In the genomic region with DNA sequence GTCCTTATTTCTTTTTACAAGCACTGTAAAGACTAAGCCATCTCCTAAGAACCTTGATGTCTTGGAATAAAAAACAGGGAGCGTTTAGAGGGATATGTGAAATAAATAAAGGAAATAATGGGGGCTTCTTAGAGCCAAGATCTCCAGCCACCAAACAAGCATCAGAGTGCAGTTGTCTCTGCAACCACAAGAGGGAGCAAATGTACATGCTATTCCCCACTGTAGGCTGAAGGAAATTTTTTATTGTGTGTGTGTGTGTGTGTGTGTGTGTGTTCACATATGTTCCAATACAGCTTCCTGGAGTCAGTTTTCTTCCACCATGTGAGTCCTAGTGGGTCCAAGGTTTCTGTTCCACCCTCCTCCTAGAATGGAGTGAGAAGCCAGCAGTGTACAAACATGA, we compare ENCODE assay signal across 11 mouse cellular contexts. TPM values are rescaled to one million over a fixed set of nuclear protein-coding genes. Genes with fewer than 3 reads are reported as not detected.
DNase-seq lines count a peak whose midpoint lies in the region; ATAC-seq and TF ChIP-seq lines count a peak whose summit lies in the region.
"Had no signal": no experiment of that assay in that cellular context is flagged by ENCODE, and none has a peak within 500 bp of the region (broad histone marks: within the 10 kb centered on the region; RNA-seq: fewer than 3 reads in every experiment).

No protein-coding gene starts in this region.

- 32% methylated on average over 1 of the region's 1 CpGs for WGBS in kidney, adult 2 months
- WGBS in kidney, embryonic 15.5 days = 46% methylated on average over 1 of the region's 1 CpGs

- H3K27me3 ChIP-seq in kidney, adult 2 months (replicated peaks; ENCODE audit: control insufficient read depth, insufficient read depth, low read length) = no peaks in the 10 kb centered on the region
- H3K27me3 ChIP-seq in kidney, embryonic 15.5 days = no peaks in the 10 kb centered on the region
- H3K27me3 ChIP-seq: embryonic facial prominence, embryonic 13.5 days had no signal

- 0 out of 2 replicates have a peak, but pooled peaks cover 2% of the 10 kb centered on the region for H3K4me1 ChIP-seq in kidney, adult 2 months (ENCODE audit: control insufficient read depth, insufficient read depth, low read length)
- 0 out of 2 replicates have a peak, but pooled peaks cover 5% of the 10 kb centered on the region for H3K4me1 ChIP-seq in kidney, embryonic 15.5 days
- H3K4me1 ChIP-seq: embryonic facial prominence, embryonic 13.5 days had no signal

- ATAC-seq in CD4-positive, CD25-positive, alpha-beta regulatory T cell, adult 4 months = no peak
- ATAC-seq in kidney, embryonic 15.5 days (replicated peaks; ENCODE audit: low FRiP score) = no peak
- ATAC-seq in megakaryocyte-erythroid progenitor cell, adult 5-6 weeks (replicated peaks; ENCODE audit: low FRiP score, low TSS enrichment, poor library complexity, severe bottlenecking) = peak; percentile 75

- H3K9ac ChIP-seq in kidney, embryonic 15.5 days = no peak overlapping the region
- H3K9ac ChIP-seq: embryonic facial prominence, embryonic 13.5 days had no signal

- peak; percentile 16 for DNase-seq in CD4-positive, CD25-positive, alpha-beta regulatory T cell, adult 2 months (ENCODE audit: low read depth, low spot score)
- DNase-seq in kidney, adult 2 months = peak; percentile 21
- peak; percentile 69 for DNase-seq in NIH3T3 (ENCODE audit: low read depth)
- peak; percentile 34 for DNase-seq in kidney, postnatal 14 days
- DNase-seq in urinary bladder, postnatal 25 days (ENCODE audit: low spot score) = no peak

- H3K9me3 ChIP-seq in kidney, embryonic 15.5 days (replicated peaks) = no peaks in the 10 kb centered on the region
- H3K9me3 ChIP-seq: embryonic facial prominence, embryonic 13.5 days had no signal

- H3K36me3 ChIP-seq in kidney, adult 2 months (ENCODE audit: control insufficient read depth, insufficient read depth, low read length) = no peaks in the 10 kb centered on the region
- H3K36me3 ChIP-seq in kidney, embryonic 15.5 days = no peaks in the 10 kb centered on the region
- H3K36me3 ChIP-seq: embryonic facial prominence, embryonic 13.5 days had no signal

- peak; percentile 48 for TF ChIP-seq CTCF in kidney, adult 2 months (conservative IDR thresholded peaks at IDR 0.05; ENCODE audit: insufficient read depth, insufficient read length, low read depth, low read length)

- H3K4me3 ChIP-seq in kidney, adult 2 months (ENCODE audit: insufficient read depth, low read depth, low read length) = no peak overlapping the region
- H3K4me3 ChIP-seq in kidney, embryonic 15.5 days (replicated peaks) = no peak overlapping the region
- H3K4me3 ChIP-seq: embryonic facial prominence, embryonic 13.5 days had no signal

- H3K4me2 ChIP-seq in kidney, embryonic 15.5 days = no peak overlapping the region
- H3K4me2 ChIP-seq: embryonic facial prominence, embryonic 13.5 days had no signal

- TF ChIP-seq POLR2A in kidney, adult 2 months (IDR thresholded peaks at IDR 0.05; ENCODE audit: low read depth, low read length) = no peak

- no peak overlapping the region for H3K27ac ChIP-seq in kidney, adult 2 months (ENCODE audit: insufficient read depth, low read depth, low read length)
- no peak overlapping the region for H3K27ac ChIP-seq in kidney, embryonic 15.5 days
- H3K27ac ChIP-seq: embryonic facial prominence, embryonic 13.5 days had no signal

RNA-seq across cellular contexts. Expression of gene Bpifa5, which starts 10.9 kb away (rescaled TPM):
- polyA plus RNA-seq in CD4-positive, CD25-positive, alpha-beta regulatory T cell, adult 4 months (2017; shearing (Covaris generic)) = not detected
- not detected in 2 replicates for polyA plus RNA-seq in kidney, adult 2 months (2012; rRNA removed)
- not detected in 2 replicates for polyA plus RNA-seq in kidney, embryonic 15.5 days (2015; fragmentation: Nextera tagmentation; extraction: Ambion mirVana)
- total RNA-seq in megakaryocyte-erythroid progenitor cell, adult 5-6 weeks (2014; fragmentation: Nextera tagmentation) = not detected in 2 replicates
- not detected in 2 replicates for total RNA-seq in megakaryocyte-erythroid progenitor cell, adult 5-6 weeks (2017)
- total RNA-seq: layer of hippocampus, postnatal 36 days; neutrophil, adult 5-6 weeks had no signal
- polyA plus RNA-seq: embryonic facial prominence, embryonic 13.5 days had no signal

RNA-seq across cellular contexts. Expression of gene Bpifb1, which starts 17.3 kb away (rescaled TPM):
- not detected for polyA plus RNA-seq in CD4-positive, CD25-positive, alpha-beta regulatory T cell, adult 4 months (2017; shearing (Covaris generic))
- polyA plus RNA-seq in kidney, adult 2 months (2012; rRNA removed) = not detected in 2 replicates
- 0.09 TPM in 1 of 2 replicates, not detected in the other for polyA plus RNA-seq in kidney, embryonic 15.5 days (2015; fragmentation: Nextera tagmentation; extraction: Ambion mirVana)
- not detected in 2 replicates for total RNA-seq in megakaryocyte-erythroid progenitor cell, adult 5-6 weeks (2014; fragmentation: Nextera tagmentation)
- total RNA-seq in megakaryocyte-erythroid progenitor cell, adult 5-6 weeks (2017) = not detected in 2 replicates
- total RNA-seq: neutrophil, adult 5-6 weeks had no signal
- polyA plus RNA-seq: embryonic facial prominence, embryonic 13.5 days had no signal

RNA-seq across cellular contexts. Expression of gene Bpifa1, which starts 30.6 kb away (rescaled TPM):
- polyA plus RNA-seq in CD4-positive, CD25-positive, alpha-beta regulatory T cell, adult 4 months (2017; shearing (Covaris generic)) = not detected
- polyA plus RNA-seq in kidney, adult 2 months (2012; rRNA removed) = not detected in 2 replicates
- not detected in 2 replicates for polyA plus RNA-seq in kidney, embryonic 15.5 days (2015; fragmentation: Nextera tagmentation; extraction: Ambion mirVana)
- not detected in 2 replicates for total RNA-seq in megakaryocyte-erythroid progenitor cell, adult 5-6 weeks (2014; fragmentation: Nextera tagmentation)
- not detected in 2 replicates for total RNA-seq in megakaryocyte-erythroid progenitor cell, adult 5-6 weeks (2017)
- total RNA-seq: layer of hippocampus, postnatal 36 days; neutrophil, adult 5-6 weeks had no signal

RNA-seq across cellular contexts. Expression of gene Bpifa3, which starts 43.2 kb away (rescaled TPM):
- polyA plus RNA-seq in CD4-positive, CD25-positive, alpha-beta regulatory T cell, adult 4 months (2017; shearing (Covaris generic)) = not detected
- not detected in 2 replicates for polyA plus RNA-seq in kidney, adult 2 months (2012; rRNA removed)
- not detected in 2 replicates for polyA plus RNA-seq in kidney, embryonic 15.5 days (2015; fragmentation: Nextera tagmentation; extraction: Ambion mirVana)
- not detected in 2 replicates for total RNA-seq in megakaryocyte-erythroid progenitor cell, adult 5-6 weeks (2014; fragmentation: Nextera tagmentation)
- total RNA-seq in megakaryocyte-erythroid progenitor cell, adult 5-6 weeks (2017) = not detected in 2 replicates
- total RNA-seq: layer of hippocampus, postnatal 36 days; neutrophil, adult 5-6 weeks had no signal
- polyA plus RNA-seq: embryonic facial prominence, embryonic 13.5 days had no signal

RNA-seq across cellular contexts. Expression of gene Bpifb5, which starts 50.2 kb away (rescaled TPM):
- not detected for polyA plus RNA-seq in CD4-positive, CD25-positive, alpha-beta regulatory T cell, adult 4 months (2017; shearing (Covaris generic))
- polyA plus RNA-seq in kidney, adult 2 months (2012; rRNA removed) = 0.10 and 0.16 TPM in 2 replicates
- polyA plus RNA-seq in kidney, embryonic 15.5 days (2015; fragmentation: Nextera tagmentation; extraction: Ambion mirVana) = 0.42 and 0.86 TPM in 2 replicates
- total RNA-seq in megakaryocyte-erythroid progenitor cell, adult 5-6 weeks (2014; fragmentation: Nextera tagmentation) = not detected in 2 replicates
- not detected in 2 replicates for total RNA-seq in megakaryocyte-erythroid progenitor cell, adult 5-6 weeks (2017)
- total RNA-seq: layer of hippocampus, postnatal 36 days; neutrophil, adult 5-6 weeks had no signal
